Mouse (Mus musculus) macrophage (primary cell): Measurements from ENCODE around the gene Spink2. TPM values are rescaled to one million over a fixed set of nuclear protein-coding genes. Genes with fewer than 3 reads are reported as not detected.
"Not testable (repeated sequence)": the region's sequence is repeated elsewhere in the genome, so short reads cannot be mapped to it uniquely, and the experiment has no call there.

Experiments
- H3K27ac ChIP-seq: fragments of 350-480 bp; formaldehyde crosslinking; 2 replicates; pipeline ENCODE4 v1.9.0; 2021
- H3K36me3 ChIP-seq: fragments of 350-480 bp; formaldehyde crosslinking; 2 replicates; pipeline ENCODE4 v1.9.0; 2021; ENCODE audit errors: inconsistent target
- H3K4me3 ChIP-seq: fragments of 350-480 bp; formaldehyde crosslinking; 2 replicates; pipeline ENCODE4 v1.9.0; 2021; ENCODE audit errors: inconsistent target
- H3K79me2 ChIP-seq: fragments of 350-480 bp; formaldehyde crosslinking; 2 replicates; pipeline ENCODE4 v1.9.0; 2021; ENCODE audit errors: inconsistent target
- WGBS: methylation state at CpG from one replicate; pipeline ENCODE4 v1.1.7; 2026; ENCODE audit warnings: inconsistent platforms; ENCODE audit not compliant: missing documents; 5-methylcytosine and 5-hydroxymethylcytosine counted together
- polyA plus RNA-seq: library from polyadenylated mRNA; stranded (reverse); fragments of 250-400 nt; gene quantifications from 3 replicates; pipeline ENCODE4 v1.2.4, GENCODE M21; 2018; ENCODE audit warnings: inconsistent platforms

The Spink2 gene
- polyA plus RNA-seq, 1 experiment from 2014 or later, result not detected

DNA sequence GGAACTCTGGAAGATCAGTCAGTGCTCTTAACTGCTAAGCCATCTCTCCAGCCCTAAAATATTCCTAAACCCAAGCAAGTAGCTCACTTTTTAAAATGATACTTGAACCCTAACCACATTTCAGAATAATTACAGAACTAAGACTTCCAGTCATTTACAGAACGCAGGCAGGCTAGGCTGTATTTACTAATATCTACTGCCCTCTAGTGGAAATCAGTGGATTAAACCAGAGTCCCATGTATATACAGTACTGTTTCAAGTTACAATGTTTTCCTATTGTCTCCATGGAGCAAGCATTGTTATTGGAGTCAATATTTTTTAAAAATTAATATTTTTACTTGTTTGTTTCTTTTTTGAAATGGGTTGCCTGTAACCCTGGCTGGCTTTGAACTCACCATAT, 17.7 kb upstream of the Spink2 start:
- WGBS, result 17% methylated on average over 1 of the region's 1 CpGs

DNA sequence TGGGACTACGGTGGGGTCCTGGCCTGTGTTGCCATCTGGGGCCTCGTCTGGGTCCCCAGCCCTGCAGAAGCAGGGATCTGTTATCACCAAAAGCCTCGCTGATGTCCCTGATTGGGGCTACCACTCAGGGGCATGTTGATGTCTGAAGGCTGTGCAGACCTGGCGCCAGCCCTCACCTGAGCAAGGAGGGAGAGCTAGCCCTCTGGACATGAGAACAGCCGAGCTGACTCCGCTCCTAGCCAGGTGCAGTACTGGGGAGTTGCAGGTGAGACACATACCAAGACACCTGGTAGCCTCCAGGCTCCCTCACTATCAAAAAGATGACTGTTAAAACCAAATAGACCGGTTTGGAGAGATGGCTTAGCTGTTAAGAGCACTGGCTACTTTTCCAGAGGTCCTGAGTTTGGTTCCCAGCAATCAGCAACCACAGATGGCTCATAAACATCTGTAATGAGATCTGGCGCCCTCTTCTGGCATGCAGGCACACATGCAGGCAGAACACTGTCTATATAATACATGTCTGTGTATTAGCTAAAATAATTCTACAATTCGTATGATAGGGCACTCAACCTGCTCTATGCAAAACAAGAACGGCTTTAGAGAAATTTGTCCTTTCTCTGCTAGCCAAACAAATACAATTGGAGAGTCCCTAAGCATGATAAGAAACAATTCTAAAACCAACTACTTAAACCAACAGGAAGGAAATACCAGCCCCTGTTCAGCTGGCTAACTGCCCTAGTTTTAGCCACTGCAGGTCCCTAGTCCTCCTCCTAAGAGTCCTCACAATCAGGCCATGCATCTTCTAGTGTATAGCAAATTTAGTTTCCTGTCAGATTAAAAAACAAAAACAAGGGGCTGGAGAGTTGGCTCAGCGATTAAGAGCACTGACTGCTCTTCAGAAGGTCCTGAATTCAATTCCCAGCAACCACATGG, 12.0 kb upstream of the Spink2 start:
- Histone ChIP-seq H3K79me2 (no peaks in the 10 kb centered on the region), H3K27ac (no peak overlapping the region)
- 67% methylated on average over 11 of the region's 11 CpGs for WGBS

More for the DNA sequence above, 17.7 kb upstream of the Spink2 start:
- no peak overlapping the region for H3K27ac ChIP-seq
- no peak overlapping the region for H3K4me3 ChIP-seq
- no peaks in the 10 kb centered on the region for H3K36me3 ChIP-seq
- no peaks in the 10 kb centered on the region for H3K79me2 ChIP-seq

DNA sequence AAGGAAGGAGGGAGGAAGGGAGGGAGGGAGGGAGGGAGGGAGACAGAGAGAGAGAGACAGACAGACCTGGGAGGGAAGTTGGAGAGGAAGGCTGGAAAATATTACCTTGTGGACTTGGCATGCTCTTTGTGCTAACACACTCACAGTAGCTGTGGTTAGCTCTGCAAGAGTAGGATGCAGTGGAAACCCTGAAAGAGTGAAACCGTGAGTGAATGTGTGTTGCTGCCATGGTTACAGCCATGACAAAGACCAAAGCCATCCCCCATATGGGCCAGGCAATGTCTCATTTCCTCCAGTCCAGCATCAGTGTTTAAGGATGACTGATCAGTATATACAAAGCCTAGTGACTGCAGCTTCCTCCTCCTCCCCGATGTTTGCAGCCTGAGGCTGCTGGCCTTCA, 6.5 kb upstream of the Spink2 start:
- Histone ChIP-seq H3K36me3 (no peaks in the 10 kb centered on the region), H3K4me3 (no peak overlapping the region)
- WGBS, result 0% methylated on average over 1 of the region's 2 CpGs

More for the DNA sequence above, 12.0 kb upstream of the Spink2 start:
- H3K36me3 ChIP-seq, result no peaks in the 10 kb centered on the region
- no peak overlapping the region for H3K4me3 ChIP-seq

DNA sequence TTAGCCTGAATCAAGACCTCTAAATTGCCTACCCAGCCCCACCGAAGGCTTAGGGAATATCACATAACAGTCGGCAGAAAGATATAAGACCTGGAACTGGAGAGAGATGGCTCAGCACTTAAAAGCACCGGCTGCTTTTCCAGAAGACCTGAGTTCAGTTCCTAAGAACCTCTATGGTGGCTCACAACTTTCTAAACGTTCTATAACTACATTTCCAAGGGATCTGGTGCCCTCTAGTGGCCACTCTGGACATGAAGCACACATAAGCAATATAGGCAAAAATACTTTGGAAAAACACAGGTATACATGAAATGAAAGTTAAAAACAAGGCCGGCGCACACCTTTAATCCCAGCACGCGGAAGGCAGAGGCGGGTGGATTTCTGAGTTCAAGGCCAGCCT, 5.9 kb upstream of the Spink2 start:
- H3K27ac ChIP-seq, result no peak overlapping the region
- H3K36me3 ChIP-seq, result no peaks in the 10 kb centered on the region
- no peaks in the 10 kb centered on the region for H3K79me2 ChIP-seq
- no peak overlapping the region for H3K4me3 ChIP-seq
- 10% methylated on average over 9 of the region's 9 CpGs for WGBS

More for the DNA sequence above, 6.5 kb upstream of the Spink2 start:
- Histone ChIP-seq H3K79me2 (no peaks in the 10 kb centered on the region), H3K27ac (no peak overlapping the region)

DNA sequence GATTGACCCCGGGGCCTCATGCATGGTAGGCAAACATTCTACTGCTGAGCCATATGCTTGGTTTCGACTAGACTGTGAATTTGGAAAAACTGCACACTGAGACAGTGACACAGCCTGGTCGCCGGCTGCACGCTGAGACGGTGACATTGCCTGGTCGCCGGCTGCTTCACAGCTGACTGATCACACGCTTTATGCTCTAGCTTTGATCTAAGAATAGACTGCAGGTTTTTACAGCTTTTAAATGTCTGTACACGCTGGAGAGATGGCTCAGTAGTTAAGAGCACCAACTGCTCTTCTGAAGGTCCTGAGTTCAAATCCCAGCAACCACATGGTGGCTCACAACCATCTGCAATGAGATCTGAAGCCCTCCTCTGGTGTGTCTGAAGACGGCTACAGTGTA, 5.1 kb downstream of the Spink2 start:
- Histone ChIP-seq H3K27ac (no peak overlapping the region), H3K36me3 (no peaks in the 10 kb centered on the region), H3K79me2 (no peaks in the 10 kb centered on the region), H3K4me3 (no peak overlapping the region)
- 88% methylated on average over 11 of the region's 11 CpGs for WGBS

DNA sequence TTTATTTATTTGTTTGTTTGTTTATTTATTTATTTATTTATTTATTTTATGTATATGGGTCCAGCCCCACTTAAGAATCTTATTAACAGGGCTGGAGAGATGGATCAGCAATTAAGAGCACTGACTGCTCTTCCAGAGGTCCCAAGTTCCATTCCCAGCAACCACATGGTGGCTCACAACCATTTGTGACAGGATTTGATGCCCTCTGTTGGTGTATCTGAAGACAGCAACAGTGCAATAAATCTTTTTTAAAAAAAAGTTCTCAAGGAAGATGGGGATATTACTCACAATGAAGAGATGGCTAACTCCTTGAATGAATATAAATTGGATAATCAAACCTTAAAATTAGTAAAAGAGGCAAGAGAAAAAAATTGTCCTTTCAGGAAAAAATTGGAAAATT, 9.0 kb downstream of the Spink2 start:
- Histone ChIP-seq H3K36me3 (no peaks in the 10 kb centered on the region), H3K27ac (no peak overlapping the region), H3K79me2 (no peaks in the 10 kb centered on the region), H3K4me3 (no peak overlapping the region)

DNA sequence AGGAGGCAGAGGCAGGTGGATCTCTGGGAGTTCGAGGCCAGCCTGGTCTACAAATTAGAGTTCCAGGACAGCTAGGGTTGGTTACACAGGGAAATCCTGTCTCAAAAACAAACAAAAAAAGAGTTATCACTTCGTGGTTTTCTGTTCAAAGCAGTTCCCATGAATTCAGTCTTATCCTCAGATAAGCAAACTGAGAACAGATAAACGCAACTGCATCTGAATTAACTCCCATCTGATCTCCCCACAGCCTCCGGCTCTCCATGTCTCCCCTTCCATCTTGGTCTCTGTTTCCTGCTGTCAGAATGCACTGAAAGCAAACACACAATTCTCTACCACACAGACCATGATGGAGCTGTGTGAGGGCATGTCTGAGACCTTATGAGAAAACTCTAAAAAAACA, 10.6 kb downstream of the Spink2 start:
- WGBS, result 50% methylated on average over 4 of the region's 4 CpGs
- H3K27ac ChIP-seq, result no peak overlapping the region
- no peaks in the 10 kb centered on the region for H3K79me2 ChIP-seq
- H3K4me3 ChIP-seq, result no peak overlapping the region
- H3K36me3 ChIP-seq, result no peaks in the 10 kb centered on the region

DNA sequence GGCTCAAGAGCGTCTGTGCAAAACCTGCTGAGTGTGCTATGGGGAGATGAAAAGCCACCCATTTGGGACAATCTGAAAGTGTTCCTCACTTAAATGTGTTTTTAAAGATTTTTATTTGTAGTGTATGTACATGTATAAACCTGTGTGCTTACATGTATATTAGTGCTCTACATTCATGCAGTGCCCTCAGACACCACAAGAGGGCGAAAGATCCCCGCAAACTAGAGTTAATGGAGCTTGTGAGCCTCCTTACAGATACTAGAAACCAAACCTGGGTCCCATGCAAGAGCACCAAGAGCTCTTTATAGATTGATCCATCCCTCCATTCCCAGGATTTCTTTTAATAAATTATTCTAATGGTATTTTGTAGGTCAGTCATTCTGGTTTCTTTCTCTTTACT, 17.3 kb downstream of the Spink2 start:
- H3K27ac ChIP-seq, result no peak overlapping the region
- H3K79me2 ChIP-seq, result no peaks in the 10 kb centered on the region
- WGBS, result 56% methylated on average over 3 of the region's 3 CpGs
- H3K4me3 ChIP-seq, result no peak overlapping the region
- no peaks in the 10 kb centered on the region for H3K36me3 ChIP-seq

DNA sequence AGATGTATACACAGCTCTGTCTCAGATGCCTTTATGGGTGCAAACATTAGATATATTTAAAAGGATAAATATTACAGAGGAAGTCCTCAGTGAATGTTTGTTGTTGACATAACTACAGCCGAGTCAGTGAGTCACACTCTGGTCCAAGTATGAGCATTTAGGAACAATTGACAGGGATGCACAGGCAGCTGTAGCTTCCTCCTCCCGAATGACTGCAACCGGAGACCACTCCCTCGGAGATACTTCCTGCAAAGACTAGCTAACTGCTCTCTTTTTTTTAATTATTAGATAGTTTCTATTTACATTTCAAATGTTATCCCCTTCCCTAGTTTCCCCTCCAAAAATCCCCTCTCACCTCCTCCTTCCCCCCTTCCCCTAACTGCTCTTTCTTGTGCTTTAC, 18.0 kb downstream of the Spink2 start:
- 11% methylated on average over 4 of the region's 4 CpGs for WGBS

DNA sequence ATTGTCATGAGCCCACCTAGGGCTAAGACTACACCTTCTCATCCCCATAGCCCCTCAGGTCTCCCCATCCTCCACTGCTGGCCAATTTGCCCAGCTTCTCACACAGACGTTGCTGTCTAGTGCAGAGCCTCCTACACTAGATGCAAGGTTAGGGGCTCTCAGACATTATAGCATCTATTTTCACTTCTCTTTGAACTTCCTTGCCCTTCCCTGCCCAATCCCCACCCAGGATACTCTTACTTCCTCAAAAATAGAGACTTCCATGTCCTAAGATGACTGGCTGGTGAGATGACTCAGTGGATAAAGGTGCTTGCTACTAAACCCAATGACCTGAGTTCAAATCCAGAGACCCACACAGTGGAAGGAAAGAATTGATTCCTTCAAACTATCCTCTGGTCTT, 19.6 kb downstream of the Spink2 start:
- WGBS, result 6% methylated on average over 1 of the region's 1 CpGs
- H3K4me3 ChIP-seq, result no peak overlapping the region
- no peak overlapping the region for H3K27ac ChIP-seq
- no peaks in the 10 kb centered on the region for H3K79me2 ChIP-seq
- H3K36me3 ChIP-seq, result no peaks in the 10 kb centered on the region

More for the DNA sequence above, 18.0 kb downstream of the Spink2 start:
- no peaks in the 10 kb centered on the region for H3K36me3 ChIP-seq
- H3K4me3 ChIP-seq, result no peak overlapping the region
- no peak overlapping the region for H3K27ac ChIP-seq
- H3K79me2 ChIP-seq, result no peaks in the 10 kb centered on the region

DNA sequence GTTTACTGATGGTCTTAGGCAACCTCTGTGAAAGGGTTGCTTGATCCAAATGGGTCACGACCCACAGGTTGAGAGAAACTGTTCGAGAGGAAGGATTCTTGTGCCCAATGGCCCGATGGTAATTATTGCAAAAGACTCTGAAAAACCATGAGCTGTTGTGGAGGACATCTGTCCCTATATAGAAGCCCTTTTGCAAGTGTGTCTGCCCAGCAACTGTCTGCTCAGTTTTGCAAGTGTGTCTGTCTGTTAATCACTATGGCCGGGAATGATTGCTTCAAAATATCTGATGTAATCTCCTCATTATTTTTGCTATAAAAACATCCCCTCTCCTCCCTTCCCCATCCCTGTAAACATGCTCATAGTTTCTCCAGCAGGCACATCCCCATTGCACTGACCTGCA, 20.2 kb downstream of the Spink2 start:
- H3K27ac ChIP-seq, result no peak overlapping the region
- H3K79me2 ChIP-seq, result no peaks in the 10 kb centered on the region
- H3K36me3 ChIP-seq, result no peaks in the 10 kb centered on the region
- no peak overlapping the region for H3K4me3 ChIP-seq
- WGBS, result 9% methylated on average over 4 of the region's 4 CpGs

DNA sequence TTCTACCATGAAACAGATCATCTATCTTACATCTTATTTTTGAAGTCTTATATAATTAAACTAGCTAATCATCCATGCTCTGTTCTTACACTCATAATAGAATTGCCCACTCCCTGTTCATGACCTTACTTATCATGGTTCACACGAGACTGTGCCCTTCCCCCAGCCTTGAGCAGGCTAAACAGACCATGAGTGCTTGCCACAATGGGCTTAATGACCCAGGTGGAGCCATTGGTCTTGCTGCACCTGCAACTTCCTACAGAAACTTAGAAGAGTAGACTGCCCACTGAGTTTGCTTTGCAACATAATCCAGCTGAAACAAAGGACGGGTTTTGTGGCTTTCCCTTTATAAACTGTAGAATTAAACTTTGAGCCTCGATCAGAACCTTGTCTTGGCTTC, 22.5 kb downstream of the Spink2 start:
- H3K36me3 ChIP-seq, result no peaks in the 10 kb centered on the region
- no peak overlapping the region for H3K4me3 ChIP-seq
- H3K27ac ChIP-seq, result no peak overlapping the region
- no peaks in the 10 kb centered on the region for H3K79me2 ChIP-seq
- WGBS, result 80% methylated on average over 3 of the region's 3 CpGs

DNA sequence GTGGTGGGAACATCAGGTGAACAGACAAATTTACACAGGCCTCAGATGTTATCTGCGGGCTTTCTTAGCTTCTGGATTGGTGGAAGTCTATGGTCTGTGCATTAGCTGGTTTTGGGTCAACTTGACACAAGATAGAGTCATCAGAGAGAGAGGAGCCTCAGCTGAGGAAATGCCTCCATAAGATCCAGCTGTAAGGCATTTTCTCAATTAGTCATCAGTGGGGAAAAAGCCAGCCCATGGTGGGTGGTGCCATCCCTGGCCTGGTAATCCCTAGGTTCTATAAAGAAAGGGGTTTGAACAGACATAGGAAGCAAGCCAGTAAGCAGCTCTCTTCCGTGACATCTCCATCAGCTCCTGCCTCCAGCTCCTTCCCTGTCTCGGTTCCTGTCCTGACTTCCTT, 25.9 kb downstream of the Spink2 start:
- Histone ChIP-seq H3K4me3 (no peak overlapping the region), H3K27ac (no peak overlapping the region), H3K79me2 (no peaks in the 10 kb centered on the region), H3K36me3 (no peaks in the 10 kb centered on the region)
- 86% methylated on average over 3 of the region's 3 CpGs for WGBS

DNA sequence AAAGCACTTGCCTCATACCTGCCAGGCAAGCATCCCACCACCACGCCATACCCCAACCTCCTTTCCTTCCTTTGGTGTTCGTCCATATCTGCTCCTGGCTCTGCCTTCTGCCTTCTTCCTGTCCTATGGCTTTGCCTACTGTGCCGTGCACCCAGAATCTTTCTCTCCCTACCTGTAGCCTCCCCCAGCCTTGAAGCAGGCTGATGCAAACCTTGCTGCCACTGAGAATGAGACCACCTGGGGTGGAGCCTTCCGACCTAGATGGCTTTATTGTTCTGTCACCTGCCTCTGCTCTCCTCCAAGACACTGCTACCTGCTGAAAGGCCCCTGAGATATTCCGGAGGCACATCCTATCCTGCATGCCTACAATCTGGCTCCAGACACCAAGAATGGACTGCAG, 27.4 kb downstream of the Spink2 start:
- H3K27ac ChIP-seq, H3K4me3 ChIP-seq, H3K36me3 ChIP-seq, H3K79me2 ChIP-seq: not testable (repeated sequence)
- 92% methylated on average over 5 of the region's 5 CpGs for WGBS

DNA sequence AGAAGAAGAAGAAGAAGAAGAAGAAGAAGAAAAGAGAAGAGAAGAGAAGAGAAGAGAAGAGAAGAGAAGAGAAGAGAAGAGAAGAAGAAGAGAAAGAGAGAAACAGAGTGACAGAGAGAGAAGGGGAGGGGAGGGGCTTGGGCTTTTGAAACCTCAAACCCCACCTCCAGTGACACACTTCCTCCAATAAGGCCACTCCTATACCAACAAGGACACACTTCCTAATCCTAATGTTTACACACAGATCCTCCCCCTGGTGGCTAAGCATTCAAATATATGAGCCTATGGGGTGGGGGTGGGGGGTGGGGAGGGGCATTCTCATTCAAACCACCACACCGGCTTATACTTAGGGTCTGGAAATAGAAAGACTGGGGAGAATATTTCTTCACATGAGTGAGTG, 27.9 kb downstream of the Spink2 start:
- no peaks in the 10 kb centered on the region for H3K36me3 ChIP-seq
- no peak overlapping the region for H3K27ac ChIP-seq
- H3K79me2 ChIP-seq, result no peaks in the 10 kb centered on the region
- H3K4me3 ChIP-seq, result no peak overlapping the region
- WGBS, result 33% methylated on average over 1 of the region's 1 CpGs

DNA sequence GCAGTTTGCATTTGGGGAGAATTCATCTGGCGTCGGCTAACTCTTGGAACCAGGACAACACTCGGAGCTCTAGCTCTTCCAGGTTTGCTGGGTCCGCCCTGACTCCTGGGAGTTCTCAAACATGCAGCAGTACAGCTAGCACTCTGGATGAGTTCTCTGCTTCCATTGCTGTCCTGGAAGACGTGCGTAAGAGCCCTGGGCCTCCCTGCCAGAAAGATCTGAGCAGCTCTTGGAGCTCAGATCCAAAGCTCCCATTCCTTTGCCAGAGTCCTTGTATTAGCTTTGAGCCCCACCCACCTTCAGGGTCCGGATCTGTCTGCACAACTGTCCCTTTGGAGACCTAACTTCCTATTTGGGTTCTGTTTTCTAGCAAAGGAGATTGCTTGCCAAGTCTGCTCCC, 29.8 kb downstream of the Spink2 start:
- no peak overlapping the region for H3K27ac ChIP-seq
- H3K36me3 ChIP-seq, result no peaks in the 10 kb centered on the region
- no peak overlapping the region for H3K4me3 ChIP-seq
- 87% methylated on average over 7 of the region's 7 CpGs for WGBS
- H3K79me2 ChIP-seq, result no peaks in the 10 kb centered on the region
